Mouse (Mus musculus): Measurements from ENCODE around the gene Gins2.

Gene Gins2

DNA sequence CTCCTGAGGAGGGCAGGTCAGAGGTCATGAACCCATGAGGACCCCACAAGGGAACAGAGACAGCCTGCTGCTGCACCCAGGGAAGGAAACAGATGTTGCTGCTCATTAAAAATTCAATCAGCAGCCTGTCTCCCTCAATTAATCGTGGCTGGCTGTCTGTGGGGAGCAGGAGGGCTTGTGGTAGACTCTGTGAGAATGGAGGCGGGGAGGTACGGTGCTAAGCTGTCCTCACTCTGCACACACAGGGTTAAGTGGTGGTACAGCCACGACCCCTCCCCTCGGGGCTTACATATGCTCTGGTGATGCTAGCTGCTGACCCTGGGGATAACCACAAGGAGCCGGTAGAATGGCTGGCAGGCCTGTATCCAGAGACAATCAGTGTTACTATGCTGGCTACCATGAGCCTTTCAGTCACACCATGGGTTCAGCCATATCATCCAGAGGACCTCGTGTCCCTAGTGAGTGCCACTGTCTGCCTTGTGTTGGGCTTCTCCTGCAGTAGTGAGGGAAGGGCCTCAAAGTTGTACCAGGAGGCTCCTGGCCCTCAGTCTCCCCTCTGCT lies 23.9 kb downstream of the Gins2 start:
- DNase-seq (ENCODE audit: low spot score) = peak; percentile 75

GRCm38 (mm10) chr8:120563851-120564837 lies 25.0 kb downstream of the Gins2 start:
- no peak for DNase-seq (ENCODE audit: low spot score)

DNA sequence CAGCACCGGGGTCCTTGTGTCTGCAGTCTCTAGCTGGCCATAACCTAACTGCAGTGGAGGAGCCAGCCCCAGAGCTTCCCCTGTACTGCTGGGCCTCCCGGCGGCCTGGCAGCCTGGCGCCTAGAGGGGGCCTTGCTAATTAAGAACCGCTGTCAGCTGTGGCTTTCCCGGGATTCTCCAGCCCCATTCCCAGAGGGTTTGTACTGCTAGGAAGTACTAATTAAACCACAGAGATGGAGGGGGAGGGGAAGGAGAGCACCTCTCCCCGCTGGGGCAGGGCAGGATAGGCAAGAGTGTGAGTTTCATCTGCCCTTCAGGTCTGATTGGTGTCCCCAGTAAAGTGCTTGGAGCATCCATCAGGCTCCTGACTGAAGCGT lies 25.8 kb downstream of the Gins2 start:
- peak; percentile 66 for DNase-seq (ENCODE audit: low spot score)

DNA sequence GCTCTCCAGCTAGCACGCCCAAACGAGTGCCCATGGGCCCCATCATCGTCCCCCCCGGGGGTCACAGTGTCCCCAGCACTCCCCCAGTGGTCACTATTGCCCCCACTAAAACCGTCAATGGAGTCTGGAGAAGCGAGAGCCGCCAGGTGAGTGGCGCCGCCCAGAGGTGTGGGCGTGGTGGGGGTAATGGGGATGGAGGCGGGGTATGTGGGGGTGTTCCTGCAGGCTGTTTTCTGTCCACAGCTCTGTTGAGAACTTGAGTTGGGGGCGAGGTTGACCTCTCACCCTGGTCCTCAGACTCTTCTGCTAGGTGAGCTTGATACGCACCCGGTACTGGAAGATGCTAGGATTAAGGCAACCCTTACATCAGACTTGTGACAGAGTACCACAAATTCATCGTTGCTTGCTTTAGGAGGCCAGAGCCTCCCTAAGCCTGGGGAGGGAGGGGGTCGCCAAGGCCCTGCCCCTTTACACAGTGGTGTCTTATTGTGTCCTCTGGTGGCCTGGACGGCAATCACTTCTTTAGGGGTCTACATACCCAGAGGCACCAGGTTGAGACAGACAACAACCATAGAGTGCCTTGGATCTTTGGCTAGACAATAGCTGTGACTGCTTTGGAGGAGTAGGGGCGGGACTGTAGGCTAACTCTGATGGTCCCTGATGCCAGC lies 26.3 kb downstream of the Gins2 start:
- DNase-seq (ENCODE audit: low spot score) = no peak

- DNase-seq (ENCODE audit: low spot score) = peak; percentile 59
These were observed 27.3 kb downstream of the Gins2 start for GRCm38 (mm10) chr8:120561539-120562435.

DNA sequence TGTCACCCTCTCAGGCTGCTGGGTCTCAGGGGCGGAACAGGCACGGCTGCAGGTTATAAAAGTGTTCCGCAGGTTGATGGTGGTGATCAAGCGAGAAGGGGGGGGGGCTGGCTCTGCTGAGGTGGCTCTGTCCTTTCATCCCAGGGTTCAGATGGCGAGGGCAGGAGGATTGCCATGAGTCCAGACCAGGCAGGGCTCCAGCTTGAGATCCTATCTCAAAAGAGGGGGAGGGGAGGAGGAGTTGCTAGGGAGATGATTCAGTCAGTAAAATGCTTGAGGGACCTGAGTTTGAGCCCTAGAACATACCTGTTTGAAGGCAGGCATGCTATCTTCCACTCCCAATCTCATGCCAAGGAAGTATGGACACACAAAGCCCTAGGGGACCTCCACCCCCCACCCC lies 28.6 kb downstream of the Gins2 start:
- DNase-seq (ENCODE audit: low spot score) = no peak

DNA sequence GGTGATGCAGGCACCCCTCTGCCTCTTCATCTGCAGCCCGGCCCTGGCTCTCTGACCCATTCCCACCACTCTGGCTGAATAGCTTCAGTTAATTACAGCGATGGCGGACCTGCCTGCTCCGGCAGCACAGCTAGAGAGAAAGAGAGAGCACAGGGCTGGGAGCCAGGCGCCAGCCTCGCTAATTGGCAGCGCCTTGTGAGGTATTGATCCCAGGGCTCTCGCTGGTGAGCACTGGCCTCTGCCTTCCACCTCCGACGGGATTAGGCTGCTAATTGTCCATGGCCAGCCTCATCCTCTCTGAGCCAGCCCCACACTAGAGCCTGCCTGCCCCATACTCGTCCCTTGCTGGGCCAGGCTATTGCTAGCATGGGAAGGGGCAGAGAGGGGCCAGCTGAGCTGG lies 29.4 kb downstream of the Gins2 start:
- DNase-seq (ENCODE audit: low spot score) = peak; percentile 64

GRCm38 (mm10) chr8:120558162-120558561 lies 30.9 kb downstream of the Gins2 start:
- no peak for DNase-seq (ENCODE audit: low spot score)

GRCm38 (mm10) chr8:120557170-120557965 lies 31.7 kb downstream of the Gins2 start:
- peak; percentile 54 for DNase-seq (ENCODE audit: low spot score)

- DNase-seq (ENCODE audit: low spot score) = no peak
These were observed 32.8 kb downstream of the Gins2 start for GRCm38 (mm10) chr8:120556198-120556892.

GRCm38 (mm10) chr8:120554466-120555039 lies 34.6 kb downstream of the Gins2 start:
- DNase-seq (ENCODE audit: low spot score) = no peak

DNA sequence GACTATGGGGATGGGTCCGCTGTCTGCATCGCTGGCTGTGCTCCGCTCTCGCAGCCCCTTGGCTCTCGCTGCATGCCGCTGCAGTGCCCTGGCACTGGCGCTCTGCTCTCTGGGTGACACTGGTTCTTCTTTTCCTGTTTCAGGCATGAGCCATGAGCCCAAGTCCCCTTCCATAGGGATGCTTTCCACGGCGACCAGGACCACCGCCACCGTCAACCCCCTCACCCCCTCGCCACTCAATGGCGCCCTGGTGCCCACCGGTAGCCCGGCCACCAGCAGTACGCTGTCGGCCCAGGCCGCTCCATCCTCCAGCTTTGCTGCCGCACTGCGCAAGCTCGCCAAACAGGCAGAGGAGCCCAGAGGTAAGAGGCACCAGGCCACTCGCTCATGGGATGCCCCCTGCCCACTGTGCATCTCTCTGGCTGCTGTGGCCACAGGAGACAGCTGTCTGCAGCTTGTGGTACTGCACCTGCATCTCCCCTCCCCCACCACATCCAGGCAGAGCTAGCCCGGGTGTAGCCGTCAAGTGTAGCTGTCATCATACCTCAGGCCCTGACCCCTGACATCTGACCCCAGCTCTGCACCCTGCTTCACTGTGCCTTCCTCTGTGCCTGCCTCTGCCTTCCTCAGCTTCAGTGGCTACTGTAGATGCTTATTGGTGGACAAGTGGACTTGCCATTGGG lies 35.5 kb downstream of the Gins2 start:
- DNase-seq (ENCODE audit: low spot score) = no peak

GRCm38 (mm10) chr8:120552509-120552908 lies 36.6 kb downstream of the Gins2 start:
- DNase-seq (ENCODE audit: low spot score) = no peak

DNA sequence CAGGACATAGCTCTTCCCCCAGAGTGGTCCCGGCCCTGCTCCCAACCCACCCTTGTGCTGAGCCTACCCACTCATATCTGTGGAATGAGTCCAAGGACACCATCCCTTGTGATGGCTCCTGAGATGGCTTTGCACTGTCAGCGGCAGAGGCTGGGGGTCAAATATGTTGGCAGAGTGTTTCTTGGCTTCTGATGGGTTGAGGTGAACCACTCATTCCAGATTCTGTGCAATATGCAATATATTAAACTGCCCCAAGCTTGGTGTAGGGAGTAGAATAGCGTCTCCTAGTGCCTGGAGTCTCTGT lies 37.5 kb downstream of the Gins2 start:
- DNase-seq (ENCODE audit: low spot score) = no peak

GRCm38 (mm10) chr8:120550937-120551676 lies 38.0 kb downstream of the Gins2 start:
- DNase-seq (ENCODE audit: low spot score) = no peak

GRCm38 (mm10) chr8:120550430-120550829 lies 38.7 kb downstream of the Gins2 start:
- DNase-seq (ENCODE audit: low spot score) = no peak

GRCm38 (mm10) chr8:120549922-120550321 lies 39.2 kb downstream of the Gins2 start:
- DNase-seq (ENCODE audit: low spot score) = peak; percentile 77

- DNase-seq (ENCODE audit: low spot score) = peak; percentile 86
These were observed 39.7 kb downstream of the Gins2 start for GRCm38 (mm10) chr8:120549321-120549921.
